Mouse (Mus musculus): ENCODE results near the gene Gch1. TPM values are rescaled to one million over a fixed set of nuclear protein-coding genes. Genes with fewer than 3 reads are reported as not detected.

Gch1 gene
- total RNA-seq, 1 experiment from 2014 or later = 32.1 TPM

GRCm38 (mm10) chr14:47176226-47176625 is 13.0 kb downstream of the Gch1 start:
- ATAC-seq (replicated peaks; ENCODE audit: insufficient number of reproducible peaks, low FRiP score, low TSS enrichment, poor library complexity, severe bottlenecking) = no peak

GRCm38 (mm10) chr14:47175136-47175535 is 14.1 kb downstream of the Gch1 start:
- ATAC-seq (replicated peaks; ENCODE audit: insufficient number of reproducible peaks, low FRiP score, low TSS enrichment, poor library complexity, severe bottlenecking) = no peak

GRCm38 (mm10) chr14:47172073-47172472 is 17.1 kb downstream of the Gch1 start:
- peak; percentile 51; the same call in 1 of the 2 replicates for ATAC-seq (replicated peaks; ENCODE audit: insufficient number of reproducible peaks, low FRiP score, low TSS enrichment, poor library complexity, severe bottlenecking)

DNA sequence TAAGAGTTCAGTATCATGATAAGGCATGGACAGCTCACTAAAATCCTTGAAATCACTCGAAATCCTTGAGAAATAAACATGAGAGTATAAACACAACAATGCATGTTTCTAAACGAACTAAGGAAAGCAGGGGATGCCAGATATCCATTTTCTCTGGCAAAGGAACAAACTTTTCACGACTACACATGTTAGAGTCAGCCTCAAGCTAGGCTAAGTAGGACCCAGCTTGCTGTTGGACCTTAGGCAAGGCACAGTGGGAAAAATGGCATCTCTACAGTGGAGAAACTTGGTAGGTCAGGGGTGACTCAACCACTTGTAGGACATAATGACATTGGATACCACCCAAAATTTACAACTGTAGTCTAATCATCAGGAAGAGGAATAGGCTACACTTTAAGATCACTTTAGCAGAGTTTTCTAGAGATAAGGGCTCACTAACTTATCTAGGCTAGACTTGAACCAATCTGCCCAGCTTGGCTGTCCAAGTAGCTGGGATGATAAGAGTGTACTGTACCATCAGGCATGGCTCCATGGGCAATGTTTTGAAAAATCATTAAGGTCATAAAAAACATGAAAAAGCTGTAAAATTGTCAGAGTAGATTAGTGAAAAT is 18.6 kb downstream of the Gch1 start:
- no peak for ATAC-seq (replicated peaks; ENCODE audit: insufficient number of reproducible peaks, low FRiP score, low TSS enrichment, poor library complexity, severe bottlenecking)

- no peak for ATAC-seq (replicated peaks; ENCODE audit: insufficient number of reproducible peaks, low FRiP score, low TSS enrichment, poor library complexity, severe bottlenecking)
Observed at GRCm38 (mm10) chr14:47169677-47170410, 19.4 kb downstream of the Gch1 start.

GRCm38 (mm10) chr14:47165741-47166140 is 23.5 kb downstream of the Gch1 start:
- no peak for ATAC-seq (replicated peaks; ENCODE audit: insufficient number of reproducible peaks, low FRiP score, low TSS enrichment, poor library complexity, severe bottlenecking)

- ATAC-seq (replicated peaks; ENCODE audit: insufficient number of reproducible peaks, low FRiP score, low TSS enrichment, poor library complexity, severe bottlenecking) = no peak
Observed at GRCm38 (mm10) chr14:47165117-47165516, 24.1 kb downstream of the Gch1 start.

- ATAC-seq (replicated peaks; ENCODE audit: insufficient number of reproducible peaks, low FRiP score, low TSS enrichment, poor library complexity, severe bottlenecking) = no peak
Observed at GRCm38 (mm10) chr14:47161921-47162427, 27.2 kb downstream of the Gch1 start.

- ATAC-seq (replicated peaks; ENCODE audit: insufficient number of reproducible peaks, low FRiP score, low TSS enrichment, poor library complexity, severe bottlenecking) = no peak
Observed at GRCm38 (mm10) chr14:47160051-47160640, 29.1 kb downstream of the Gch1 start.

- no peak for ATAC-seq (replicated peaks; ENCODE audit: insufficient number of reproducible peaks, low FRiP score, low TSS enrichment, poor library complexity, severe bottlenecking)
Observed at GRCm38 (mm10) chr14:47154303-47154702, 34.9 kb downstream of the Gch1 start.

- ATAC-seq (replicated peaks; ENCODE audit: insufficient number of reproducible peaks, low FRiP score, low TSS enrichment, poor library complexity, severe bottlenecking) = no peak
Observed at GRCm38 (mm10) chr14:47151306-47151705, 37.9 kb downstream of the Gch1 start.

DNA sequence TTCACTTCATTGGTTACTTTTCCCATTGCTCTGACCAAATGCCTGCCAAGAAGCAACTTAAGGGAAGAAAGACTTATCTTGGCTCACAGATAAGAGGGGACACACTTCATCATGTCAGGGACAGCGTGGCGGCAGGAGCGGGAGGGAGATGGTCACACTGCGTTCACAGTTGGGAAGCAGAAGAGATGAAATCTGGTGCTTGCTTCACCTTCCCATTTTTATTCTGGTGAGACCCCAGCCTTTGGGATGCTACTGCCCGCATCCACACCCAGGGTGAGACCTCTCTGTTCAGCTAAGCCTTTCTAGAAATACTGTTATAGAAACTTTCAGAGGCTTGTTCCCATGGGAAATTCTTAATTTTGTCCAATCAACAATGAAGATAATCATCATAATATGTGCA is 44.9 kb downstream of the Gch1 start:
- ATAC-seq (replicated peaks; ENCODE audit: insufficient number of reproducible peaks, low FRiP score, low TSS enrichment, poor library complexity, severe bottlenecking) = no peak

GRCm38 (mm10) chr14:47138853-47139252 is 50.4 kb downstream of the Gch1 start:
- no peak for ATAC-seq (replicated peaks; ENCODE audit: insufficient number of reproducible peaks, low FRiP score, low TSS enrichment, poor library complexity, severe bottlenecking)

GRCm38 (mm10) chr14:47136637-47137036 is 52.6 kb downstream of the Gch1 start:
- ATAC-seq (replicated peaks; ENCODE audit: insufficient number of reproducible peaks, low FRiP score, low TSS enrichment, poor library complexity, severe bottlenecking) = no peak

- ATAC-seq (replicated peaks; ENCODE audit: insufficient number of reproducible peaks, low FRiP score, low TSS enrichment, poor library complexity, severe bottlenecking) = no peak
Observed at GRCm38 (mm10) chr14:47133948-47134347, 55.3 kb downstream of the Gch1 start.

GRCm38 (mm10) chr14:47127987-47128386 is 61.2 kb downstream of the Gch1 start:
- ATAC-seq (replicated peaks; ENCODE audit: insufficient number of reproducible peaks, low FRiP score, low TSS enrichment, poor library complexity, severe bottlenecking) = no peak

DNA sequence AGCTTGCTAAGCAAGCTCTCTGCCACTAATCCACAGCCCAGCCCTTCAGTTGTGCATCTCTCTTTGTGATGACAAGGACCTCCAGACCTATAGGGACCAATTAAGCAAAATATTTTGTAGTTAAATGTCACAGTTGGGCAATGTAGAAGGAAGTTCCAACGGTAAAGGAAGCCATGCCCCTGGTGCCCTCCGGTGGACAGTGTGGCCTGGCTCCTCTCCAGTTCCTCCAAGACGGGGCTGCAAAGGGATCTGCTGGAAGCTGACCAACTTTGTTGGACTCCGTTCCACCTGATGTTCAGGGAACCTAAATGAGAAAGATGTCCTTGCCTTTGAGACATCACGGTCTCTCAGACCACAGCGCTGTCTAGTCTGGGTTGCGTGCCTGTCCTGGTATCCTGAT is 71.7 kb downstream of the Gch1 start:
- no peak for ATAC-seq (replicated peaks; ENCODE audit: insufficient number of reproducible peaks, low FRiP score, low TSS enrichment, poor library complexity, severe bottlenecking)

- ATAC-seq (replicated peaks; ENCODE audit: insufficient number of reproducible peaks, low FRiP score, low TSS enrichment, poor library complexity, severe bottlenecking) = no peak
Observed at GRCm38 (mm10) chr14:47116062-47116762, 73.0 kb downstream of the Gch1 start.

DNA sequence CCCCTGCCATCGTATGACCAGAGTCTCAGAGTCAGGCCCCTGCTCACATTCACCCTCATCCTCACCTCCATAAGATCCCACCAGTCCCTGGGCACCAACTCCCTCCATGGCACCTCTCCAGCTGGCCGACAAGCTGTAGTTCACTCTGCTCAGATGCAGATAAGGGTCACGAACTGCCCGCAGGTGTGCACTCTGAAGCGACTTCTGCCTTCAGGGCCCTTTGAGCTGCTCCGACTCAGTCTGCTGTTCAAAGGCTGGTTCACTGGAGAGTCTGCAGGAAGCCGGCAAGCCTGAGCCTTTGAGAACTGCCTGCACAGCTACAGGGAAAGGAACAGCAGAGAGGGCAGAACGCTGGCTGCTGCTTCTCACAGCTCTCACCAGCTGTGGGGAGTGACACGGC is 74.1 kb downstream of the Gch1 start:
- no peak for ATAC-seq (replicated peaks; ENCODE audit: insufficient number of reproducible peaks, low FRiP score, low TSS enrichment, poor library complexity, severe bottlenecking)
